Mouse (Mus musculus): ENCODE data around the gene Lsp1.

Gene Lsp1

GRCm38 (mm10) chr7:142460636-142461077, at the start of gene Lsp1:
Gene Lsp1 (plus strand): TSS chr7:142460809.
- no peak for DNase-seq (ENCODE audit: low spot score)

GRCm38 (mm10) chr7:142413285-142413684, 47.3 kb upstream of the Lsp1 start:
- no peak for DNase-seq (ENCODE audit: low spot score)

GRCm38 (mm10) chr7:142415314-142415713, 45.3 kb upstream of the Lsp1 start:
- no peak for DNase-seq (ENCODE audit: low spot score)

- DNase-seq (ENCODE audit: low spot score): no peak
Observed at GRCm38 (mm10) chr7:142416225-142416624, 44.4 kb upstream of the Lsp1 start.

- no peak for DNase-seq (ENCODE audit: low spot score)
Observed at GRCm38 (mm10) chr7:142418027-142418426, 42.6 kb upstream of the Lsp1 start.

GRCm38 (mm10) chr7:142418679-142419078, 41.9 kb upstream of the Lsp1 start:
- no peak for DNase-seq (ENCODE audit: low spot score)

GRCm38 (mm10) chr7:142419887-142420286, 40.7 kb upstream of the Lsp1 start:
- no peak for DNase-seq (ENCODE audit: low spot score)

GRCm38 (mm10) chr7:142421826-142422225, 38.8 kb upstream of the Lsp1 start:
- DNase-seq (ENCODE audit: low spot score): no peak

- no peak for DNase-seq (ENCODE audit: low spot score)
Observed at GRCm38 (mm10) chr7:142425641-142426213, 34.9 kb upstream of the Lsp1 start.

GRCm38 (mm10) chr7:142428213-142428612, 32.4 kb upstream of the Lsp1 start:
- peak; percentile 81 for DNase-seq (ENCODE audit: low spot score)

- no peak for DNase-seq (ENCODE audit: low spot score)
Observed at GRCm38 (mm10) chr7:142430160-142430678, 30.4 kb upstream of the Lsp1 start.

- DNase-seq (ENCODE audit: low spot score): no peak
Observed at GRCm38 (mm10) chr7:142431106-142431505, 29.5 kb upstream of the Lsp1 start.

- no peak for DNase-seq (ENCODE audit: low spot score)
Observed at GRCm38 (mm10) chr7:142433623-142434022, 27.0 kb upstream of the Lsp1 start.

GRCm38 (mm10) chr7:142434137-142434865, 26.3 kb upstream of the Lsp1 start, which contains the start of gene Syt8:
Gene Syt8 (plus strand): TSS chr7:142434850.
- DNase-seq (ENCODE audit: low spot score): peak; percentile 56

GRCm38 (mm10) chr7:142435524-142435923, 25.1 kb upstream of the Lsp1 start:
- peak; percentile 46 for DNase-seq (ENCODE audit: low spot score)

GRCm38 (mm10) chr7:142437324-142437723, 23.3 kb upstream of the Lsp1 start:
- DNase-seq (ENCODE audit: low spot score): no peak

GRCm38 (mm10) chr7:142439966-142440365, 20.6 kb upstream of the Lsp1 start:
- DNase-seq (ENCODE audit: low spot score): no peak

GRCm38 (mm10) chr7:142440657-142441114, 19.9 kb upstream of the Lsp1 start:
- DNase-seq (ENCODE audit: low spot score): peak; percentile 71

- DNase-seq (ENCODE audit: low spot score): no peak
Observed at GRCm38 (mm10) chr7:142441585-142441984, 19.0 kb upstream of the Lsp1 start, which contains the start of gene Tnni2. Gene Tnni2 (plus strand): TSS chr7:142441808.

- DNase-seq (ENCODE audit: low spot score): no peak
Observed at GRCm38 (mm10) chr7:142442081-142442907, 18.3 kb upstream of the Lsp1 start.

- no peak for DNase-seq (ENCODE audit: low spot score)
Observed at GRCm38 (mm10) chr7:142442908-142443420, 17.6 kb upstream of the Lsp1 start.

GRCm38 (mm10) chr7:142443474-142443873, 17.1 kb upstream of the Lsp1 start:
- no peak for DNase-seq (ENCODE audit: low spot score)

Measured in yolk sac, embryonic 10.5 days (tissue).